Mouse (Mus musculus): ENCODE measurements around the gene Higd1a.

Gene Higd1a

DNA sequence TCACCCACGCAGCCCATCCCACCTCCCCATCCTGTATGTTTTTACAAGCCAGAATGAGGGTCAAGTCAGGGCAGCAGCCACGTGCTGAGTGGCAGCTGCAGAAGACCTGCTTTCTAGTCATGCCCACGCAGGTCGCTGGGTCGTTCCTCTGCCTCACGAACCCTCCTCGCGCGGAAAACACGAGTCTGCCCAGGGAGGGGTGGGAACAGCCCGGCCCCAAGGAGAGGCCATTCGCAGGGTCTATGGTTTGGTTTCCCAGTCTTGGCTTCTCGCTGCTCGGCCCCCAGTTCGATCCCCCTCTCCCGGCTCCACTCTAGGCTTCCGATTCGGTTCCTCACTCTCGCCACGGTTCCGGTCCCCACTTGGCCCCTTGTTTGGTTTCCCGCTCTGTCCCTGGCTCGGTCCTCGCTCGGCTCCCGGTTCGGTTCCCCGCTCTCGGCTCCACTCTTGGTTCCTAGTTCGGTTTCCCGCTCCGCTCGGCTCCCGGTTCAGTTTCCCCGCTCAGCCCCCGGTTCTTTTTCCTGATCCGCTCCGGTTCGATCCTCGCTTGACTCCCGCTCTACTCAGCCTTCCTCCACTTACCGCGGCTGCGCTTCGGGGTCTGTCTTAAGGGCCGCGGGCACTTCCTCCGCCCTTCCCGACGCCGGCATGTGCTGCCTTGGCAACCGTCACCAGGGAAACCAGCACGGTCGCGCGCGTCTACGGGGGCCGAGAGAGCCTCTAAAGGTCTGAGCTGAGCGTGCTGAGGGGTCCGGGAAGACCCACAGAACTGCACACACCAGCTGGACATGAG is 19.1 kb downstream of the Higd1a start, which contains the start of gene Ccdc13:
Ccdc13 (minus strand) TSS at position 633 of the 793 bp plus-strand sequence.
- DNase-seq (ENCODE audit: low spot score in 2 of 2), result peak; percentile 61 to 79

DNA sequence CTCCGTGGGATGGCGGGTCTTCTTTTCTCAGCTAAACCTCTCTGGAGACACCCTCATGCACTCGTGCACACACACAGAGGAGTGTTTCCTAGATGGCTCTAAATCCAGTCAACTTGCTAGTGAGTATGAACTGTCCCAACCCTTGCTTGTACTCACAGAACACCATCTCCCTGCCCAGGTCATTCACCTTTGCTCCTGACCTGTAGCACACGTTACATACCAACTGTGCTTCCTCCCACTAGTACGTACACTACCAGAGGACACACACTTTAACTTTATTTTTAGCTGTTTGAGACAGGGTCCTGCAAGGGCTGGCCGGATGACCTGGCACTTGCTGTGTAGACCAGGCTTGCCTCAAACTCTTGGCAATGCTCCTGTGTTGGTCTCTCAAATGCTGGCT is 20.2 kb downstream of the Higd1a start:
- DNase-seq (ENCODE audit: low spot score in 2 of 2), result no peak

DNA sequence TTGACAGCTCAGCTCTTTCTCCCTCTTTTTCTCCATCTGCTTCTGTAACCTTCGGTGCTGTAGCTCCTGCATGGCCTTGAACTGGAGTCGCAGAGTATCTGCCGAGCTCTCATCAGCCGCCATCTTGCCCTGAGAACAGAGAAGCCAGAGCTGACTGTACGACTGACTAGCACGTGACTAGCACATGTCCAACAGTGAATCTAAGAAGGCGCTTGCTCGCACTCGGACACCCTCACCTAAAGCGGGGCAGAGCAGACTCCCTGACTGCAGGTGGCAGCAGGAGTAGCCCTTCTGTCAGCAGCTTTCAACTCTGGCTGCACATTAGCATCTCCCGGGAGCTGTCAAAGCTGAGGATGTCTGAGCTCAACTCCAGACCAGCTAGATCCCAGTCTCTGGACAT is 24.3 kb downstream of the Higd1a start:
- DNase-seq (ENCODE audit: low spot score in 2 of 2), result no peak

DNA sequence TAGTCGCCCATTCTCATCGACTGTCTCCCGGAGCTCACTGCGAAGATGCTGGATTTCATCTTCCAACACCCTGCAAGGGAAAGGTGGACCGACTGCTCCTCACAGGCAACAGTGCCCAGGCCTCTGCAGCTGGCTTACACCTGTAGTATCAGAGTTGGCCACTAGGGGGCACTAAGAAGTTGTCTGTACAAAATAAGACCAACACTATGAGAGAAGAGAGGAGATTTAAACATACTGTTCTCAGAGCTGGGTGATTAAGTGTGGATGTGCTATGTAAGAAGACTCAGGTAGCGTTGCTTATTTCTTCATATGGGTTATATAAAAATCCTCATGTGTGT is 27.2 kb downstream of the Higd1a start:
- peak; percentile 75 to 92 for DNase-seq (ENCODE audit: low spot score in 2 of 2)

DNA sequence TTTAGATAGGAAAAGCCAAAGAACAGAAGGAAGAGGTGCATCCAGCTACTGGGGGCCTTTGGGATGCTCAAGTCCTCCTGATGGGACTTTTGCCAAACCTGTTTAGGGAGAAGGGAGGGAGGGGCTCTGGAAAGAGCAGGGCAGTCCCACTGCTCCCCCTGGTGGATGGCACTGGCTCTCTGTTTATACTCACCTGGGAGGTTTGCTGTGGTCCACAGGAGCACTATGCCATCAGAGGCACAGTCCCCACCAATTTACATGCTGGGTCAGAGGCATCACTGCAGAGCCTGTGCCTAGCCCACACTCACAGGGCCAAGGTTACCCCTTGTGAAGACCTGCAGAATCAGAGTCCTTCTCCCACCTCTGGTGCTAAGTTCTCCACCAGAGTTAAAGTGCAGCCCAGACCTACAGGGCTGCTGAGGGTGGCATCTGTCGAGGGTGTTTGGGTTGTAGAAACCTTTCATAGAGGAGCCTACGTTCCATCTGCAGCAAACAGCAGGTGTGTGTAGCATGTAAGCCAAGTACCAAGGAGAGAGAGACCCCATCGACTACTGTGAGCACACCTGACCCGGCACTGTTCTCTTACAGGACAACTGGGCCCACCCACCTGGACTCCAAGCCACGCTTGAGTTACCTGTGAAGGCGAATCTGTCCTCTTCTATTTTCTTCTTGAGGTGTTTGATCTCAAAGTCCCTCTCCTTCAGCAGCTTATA is 27.8 kb downstream of the Higd1a start:
- DNase-seq (ENCODE audit: low spot score in 2 of 2), result peak in 1 of 2 experiments; percentile 75

DNA sequence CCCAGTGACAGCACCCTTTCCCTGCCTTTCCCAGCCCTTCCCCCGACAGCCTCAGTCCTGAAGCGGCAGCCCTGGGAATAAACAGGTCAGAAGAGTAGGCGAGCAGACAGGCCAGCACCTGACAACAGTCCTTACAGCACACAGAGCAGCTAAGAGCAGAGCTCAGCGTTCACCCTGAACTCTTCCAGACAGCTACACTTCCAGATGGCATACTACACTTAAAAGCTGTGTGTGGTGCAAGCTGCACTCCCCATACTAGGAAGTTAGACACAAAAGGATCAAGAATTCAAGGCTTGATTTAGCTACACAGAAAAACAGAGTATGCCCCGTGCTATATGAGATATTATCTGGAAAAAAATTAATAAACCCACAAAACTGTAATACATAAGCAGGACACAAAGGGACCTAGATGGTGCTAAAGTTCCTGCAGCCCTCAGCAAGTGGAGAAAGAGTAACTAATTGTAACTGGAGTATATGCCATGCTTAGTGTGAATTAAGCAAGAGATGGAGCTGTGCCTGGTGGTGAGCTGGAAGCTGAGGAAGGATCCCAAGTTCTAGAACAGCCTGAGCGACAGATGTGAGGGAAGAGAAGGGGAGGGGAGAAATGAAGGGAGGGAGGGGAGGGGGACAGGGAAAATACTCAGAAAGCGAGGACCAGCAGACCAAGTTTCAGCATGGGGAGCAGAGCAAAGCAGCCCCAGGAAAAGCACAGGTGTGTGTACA is 28.7 kb downstream of the Higd1a start:
- DNase-seq (ENCODE audit: low spot score in 2 of 2), result no peak

DNA sequence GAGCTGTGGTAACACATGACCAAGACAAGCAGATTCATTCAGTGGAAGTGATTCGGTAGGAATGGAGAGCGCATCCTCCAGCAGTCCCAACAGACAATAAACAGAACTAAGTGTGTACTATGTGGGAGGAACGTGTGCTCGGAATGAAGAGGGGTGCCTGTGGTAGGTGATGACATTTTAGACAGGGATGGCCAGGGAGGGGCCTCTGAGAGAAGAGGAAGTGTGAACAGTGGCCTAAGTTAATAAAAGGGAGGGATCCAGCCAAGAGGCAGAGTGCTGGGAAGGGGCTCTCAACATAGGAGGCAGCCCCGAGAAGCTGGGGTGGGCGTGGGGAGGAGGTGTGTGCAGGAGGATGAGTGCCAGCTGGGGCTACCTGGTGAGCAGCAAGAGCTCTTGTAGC is 29.8 kb downstream of the Higd1a start:
- no peak for DNase-seq (ENCODE audit: low spot score in 2 of 2)

DNA sequence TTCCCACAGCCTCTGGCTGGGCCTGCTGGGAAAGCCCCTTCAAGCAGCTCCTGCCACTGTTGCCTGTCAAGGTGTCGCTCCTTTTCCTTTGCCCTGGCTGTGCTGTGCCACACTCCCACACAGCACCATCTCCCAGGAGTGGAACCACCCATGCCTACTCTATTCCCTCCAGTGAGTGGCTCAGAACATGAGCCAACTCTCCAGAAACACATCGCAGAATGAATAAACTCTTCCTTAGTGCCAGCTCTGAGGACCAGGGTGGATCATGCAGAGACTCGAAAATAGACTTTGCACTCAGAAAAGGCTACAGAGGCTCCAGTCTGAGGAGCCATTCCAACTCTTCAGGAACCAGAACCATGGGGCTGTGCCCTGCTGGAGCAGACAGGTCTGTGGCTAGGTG is 31.8 kb downstream of the Higd1a start:
- DNase-seq (ENCODE audit: low spot score in 2 of 2), result no peak

DNA sequence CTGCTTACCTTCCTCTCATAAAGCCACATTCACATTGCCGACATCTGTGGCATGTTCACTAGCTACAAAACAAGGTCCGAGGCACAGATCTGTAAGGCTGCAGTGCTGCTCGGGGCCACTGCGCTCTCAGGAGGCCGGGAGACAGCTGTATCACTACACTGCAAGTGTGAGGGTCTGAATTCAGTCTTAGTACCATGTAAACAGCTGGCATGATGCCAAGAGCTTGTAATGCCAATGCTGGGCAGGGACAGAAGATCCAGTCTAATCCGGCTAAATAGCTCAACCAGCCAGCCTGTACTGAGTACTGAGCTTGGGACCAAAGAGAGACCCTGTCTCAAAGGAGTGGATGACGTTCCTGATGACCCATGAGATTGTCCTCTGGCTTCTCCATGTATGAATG is 34.2 kb downstream of the Higd1a start:
- no peak for DNase-seq (ENCODE audit: low spot score in 2 of 2)

DNA sequence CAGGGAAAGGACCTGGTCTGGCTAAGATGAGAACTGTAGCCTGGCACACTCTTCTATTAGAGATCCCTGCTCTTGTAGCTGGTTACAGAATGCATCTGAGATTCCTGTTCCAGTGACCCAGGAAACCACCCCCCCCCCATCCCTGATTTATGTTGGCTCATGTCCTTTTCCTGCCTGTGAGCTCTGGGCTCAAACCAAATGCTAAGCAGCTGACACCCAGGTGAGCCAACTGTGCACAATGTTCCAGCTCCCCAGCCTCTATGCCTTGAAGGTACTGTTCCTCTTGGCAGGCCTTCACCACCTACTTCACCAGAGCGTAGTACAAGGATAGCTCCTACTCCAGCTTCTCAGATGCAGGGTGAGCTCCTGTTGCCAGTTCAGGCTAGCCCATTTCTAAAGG is 35.1 kb downstream of the Higd1a start:
- no peak for DNase-seq (ENCODE audit: low spot score in 2 of 2)

DNA sequence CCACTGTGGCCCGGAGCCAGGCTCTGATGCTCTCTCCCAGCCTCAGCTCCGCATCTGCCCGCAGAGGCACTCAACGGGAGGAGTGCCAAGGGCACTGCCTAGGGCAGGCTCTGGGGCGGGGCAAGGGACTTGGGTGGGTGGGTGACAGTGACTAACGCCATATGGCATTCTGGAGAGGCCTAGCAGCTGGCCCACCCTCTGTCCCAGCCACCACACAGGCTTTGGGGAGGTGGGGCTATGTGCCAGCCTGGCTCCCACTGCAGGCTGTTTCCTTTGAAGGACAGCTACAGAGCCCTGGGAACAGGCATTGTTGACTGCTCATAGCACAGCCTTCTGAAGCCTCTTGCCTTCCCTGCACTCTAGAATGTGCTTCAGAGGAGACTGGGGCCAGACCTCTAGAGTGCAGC is 35.6 kb downstream of the Higd1a start:
- no peak for DNase-seq (ENCODE audit: low spot score in 2 of 2)

DNA sequence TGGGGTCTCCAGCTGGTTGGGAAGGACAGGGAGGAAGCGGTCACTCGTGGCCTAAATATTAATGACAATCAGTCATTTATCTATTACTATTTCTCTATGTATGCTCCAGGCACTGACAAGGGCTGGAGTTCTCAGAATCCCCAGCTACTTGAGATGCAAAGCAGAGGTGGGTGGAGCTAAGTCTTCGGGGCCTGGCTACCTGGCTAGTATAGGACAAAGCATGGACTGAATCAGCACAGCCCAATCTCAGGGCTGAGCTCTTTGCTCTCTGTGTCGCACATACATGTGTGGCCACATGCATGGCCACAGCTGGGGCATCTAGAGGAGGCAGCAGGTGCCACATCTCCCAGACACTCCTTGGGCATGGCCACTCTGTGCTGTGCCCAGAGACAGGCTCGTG is 37.4 kb downstream of the Higd1a start:
- no peak for DNase-seq (ENCODE audit: low spot score in 2 of 2)

DNA sequence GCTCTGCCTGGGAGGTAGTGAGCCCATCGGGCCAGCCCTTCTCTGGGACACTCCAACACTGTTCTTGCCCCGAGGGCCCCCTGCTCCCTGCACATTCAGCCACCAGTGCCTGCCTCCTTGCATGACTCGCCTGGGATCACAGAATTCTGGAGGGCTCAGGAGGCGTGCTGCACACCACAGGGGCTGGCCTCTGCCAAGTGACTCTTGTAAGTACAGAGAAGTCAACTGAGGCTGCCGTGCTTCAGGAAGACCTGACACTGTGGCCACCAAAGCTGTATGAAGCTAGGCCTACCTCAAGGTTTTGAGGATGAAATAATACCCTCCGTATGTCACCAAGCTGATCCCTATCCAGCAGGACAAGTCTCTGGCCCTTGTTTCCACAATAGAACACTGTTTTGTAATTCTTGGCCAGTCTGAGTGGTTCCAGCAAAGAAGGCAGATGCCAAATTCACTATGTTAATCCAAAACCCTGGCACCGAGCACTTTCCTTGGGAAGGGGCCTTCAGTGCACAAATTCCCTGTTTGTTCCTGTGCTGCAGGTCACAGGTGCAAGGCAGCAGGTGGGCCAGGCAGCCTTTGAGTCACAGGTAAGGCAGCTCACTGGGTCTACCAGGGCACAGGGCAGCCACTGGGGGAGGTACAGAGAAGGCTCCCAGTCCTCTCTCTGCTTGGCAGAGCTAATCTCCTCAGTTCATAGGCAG is 38.2 kb downstream of the Higd1a start:
- no peak for DNase-seq (ENCODE audit: low spot score in 2 of 2)

DNA sequence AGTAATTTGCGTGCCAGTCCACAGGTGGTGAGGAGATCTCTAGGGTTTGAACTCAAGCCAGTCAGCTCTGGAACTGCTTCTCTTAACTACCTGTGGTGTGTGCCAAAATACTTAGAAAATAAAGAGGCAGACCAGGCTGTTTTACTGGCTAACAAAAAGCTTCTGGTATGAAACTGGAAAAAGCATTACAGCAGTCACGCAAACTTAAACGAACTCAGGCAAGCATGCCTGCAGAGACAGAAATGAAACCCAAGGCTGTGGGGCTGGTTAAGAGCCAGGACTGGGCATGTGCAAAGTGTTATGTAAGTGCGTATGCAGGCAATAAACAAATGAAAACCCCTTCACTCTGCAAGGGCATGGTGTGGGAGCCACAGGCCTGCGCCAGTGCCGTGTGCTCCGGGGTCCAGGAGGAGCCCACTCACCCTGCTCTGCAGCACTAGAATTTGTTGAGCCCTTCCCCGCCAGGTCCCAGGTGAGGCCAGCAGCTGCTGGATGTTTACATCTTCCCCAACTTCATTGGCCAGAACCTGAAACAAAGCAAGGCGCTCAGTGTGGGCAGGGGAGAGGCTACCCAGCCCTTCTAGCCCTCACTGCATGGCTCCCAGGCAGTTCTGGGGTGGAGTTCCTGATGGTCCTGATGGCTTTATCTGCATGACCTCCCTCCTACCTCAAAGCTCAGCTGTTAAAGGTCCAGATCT is 38.9 kb downstream of the Higd1a start:
- no peak for DNase-seq (ENCODE audit: low spot score in 2 of 2)

DNA sequence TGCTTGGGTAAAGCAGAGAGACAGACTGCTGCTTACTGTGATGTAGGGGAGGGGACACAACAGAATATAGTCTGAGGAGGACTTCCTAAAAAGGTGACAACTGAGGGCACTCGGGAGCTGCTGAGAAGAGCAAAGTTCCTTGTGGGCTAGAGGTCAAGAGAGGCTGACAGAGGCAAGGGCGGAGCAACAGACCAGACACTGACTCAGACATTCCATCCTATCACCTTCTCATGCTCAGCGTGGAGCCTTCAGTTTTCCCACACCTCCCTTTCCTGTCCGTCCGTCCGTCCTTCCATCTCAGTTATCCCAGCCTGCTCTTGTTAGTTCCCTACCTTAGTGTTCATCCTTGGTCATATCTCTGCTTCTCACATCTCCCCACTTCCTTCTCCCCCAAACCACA is 43.0 kb downstream of the Higd1a start:
- DNase-seq (ENCODE audit: low spot score in 2 of 2), result no peak

DNA sequence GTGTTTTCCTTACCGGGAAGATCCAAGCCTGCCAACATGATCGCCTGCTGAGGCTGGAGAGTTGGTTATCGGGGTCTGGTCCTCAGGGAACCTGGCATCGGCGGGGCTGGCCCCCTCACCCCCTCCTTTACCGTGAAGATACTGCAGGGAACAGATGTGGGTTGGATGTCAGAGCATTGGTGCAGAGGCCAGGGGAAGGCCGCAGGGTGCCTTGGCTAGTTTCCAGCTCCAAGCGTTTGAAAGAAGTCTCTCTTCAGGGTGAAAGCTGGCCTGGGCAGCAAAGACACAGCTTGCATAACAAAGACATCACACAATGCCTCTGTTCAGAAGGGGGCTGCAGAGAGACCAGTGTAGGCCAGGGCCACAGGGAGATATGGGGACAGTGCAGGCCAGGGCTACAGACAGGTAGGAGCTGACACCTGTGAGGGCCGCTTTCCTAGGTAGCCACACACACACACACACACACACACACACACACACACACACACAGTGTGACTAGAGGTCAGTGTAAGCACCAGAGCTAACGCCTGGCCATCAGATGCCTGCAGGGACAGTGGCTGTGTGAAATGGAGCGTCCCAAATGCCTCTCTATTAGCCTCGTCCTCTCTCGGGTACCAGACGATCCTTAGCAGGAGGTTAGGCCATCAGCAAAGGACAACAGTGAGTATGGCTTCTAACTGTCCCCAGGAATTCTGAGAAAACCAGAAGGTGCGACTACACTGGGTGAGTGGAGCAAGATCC is 47.9 kb downstream of the Higd1a start:
- DNase-seq (ENCODE audit: low spot score in 2 of 2), result no peak

DNA sequence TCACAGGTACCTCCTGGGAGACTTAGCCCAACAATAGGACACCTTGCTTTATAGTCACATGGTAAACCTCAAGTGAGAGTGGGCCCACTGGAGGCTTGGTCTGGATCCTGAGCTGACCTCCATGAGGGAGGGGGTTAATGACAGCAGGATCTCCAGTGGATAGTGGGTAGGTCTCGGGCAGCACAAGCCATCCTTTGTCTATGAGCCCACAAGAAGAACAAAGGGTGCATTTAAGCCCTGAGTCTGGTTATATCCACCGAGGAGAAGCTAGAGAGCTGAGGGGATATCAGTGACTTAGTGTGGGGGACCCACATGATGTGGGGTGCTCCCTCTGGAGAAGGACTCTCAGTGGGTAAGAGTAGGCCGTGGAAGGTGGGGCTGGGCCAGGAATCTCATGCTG is 49.7 kb downstream of the Higd1a start:
- no peak for DNase-seq (ENCODE audit: low spot score in 2 of 2)

DNA sequence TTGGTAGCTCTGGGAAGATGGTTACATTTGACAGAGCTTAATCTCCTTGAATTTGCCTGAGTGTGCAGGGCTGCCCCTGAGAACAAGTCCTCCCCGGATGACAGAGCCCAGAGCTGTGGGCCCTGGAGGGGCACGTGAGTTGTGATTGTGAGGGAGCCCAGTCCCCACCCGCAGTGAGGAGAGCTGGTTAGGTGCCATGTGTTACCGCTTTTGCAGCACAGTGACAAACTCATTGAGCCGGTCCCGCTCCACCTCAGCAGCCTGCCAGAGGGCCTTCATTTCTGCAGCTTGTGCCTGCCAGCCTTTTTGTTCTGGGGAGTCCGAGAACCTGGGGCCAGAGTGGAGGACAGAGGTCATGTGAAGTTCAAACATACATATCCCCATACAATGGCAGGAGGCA is 50.2 kb downstream of the Higd1a start:
- DNase-seq (ENCODE audit: low spot score in 2 of 2), result no peak

DNA sequence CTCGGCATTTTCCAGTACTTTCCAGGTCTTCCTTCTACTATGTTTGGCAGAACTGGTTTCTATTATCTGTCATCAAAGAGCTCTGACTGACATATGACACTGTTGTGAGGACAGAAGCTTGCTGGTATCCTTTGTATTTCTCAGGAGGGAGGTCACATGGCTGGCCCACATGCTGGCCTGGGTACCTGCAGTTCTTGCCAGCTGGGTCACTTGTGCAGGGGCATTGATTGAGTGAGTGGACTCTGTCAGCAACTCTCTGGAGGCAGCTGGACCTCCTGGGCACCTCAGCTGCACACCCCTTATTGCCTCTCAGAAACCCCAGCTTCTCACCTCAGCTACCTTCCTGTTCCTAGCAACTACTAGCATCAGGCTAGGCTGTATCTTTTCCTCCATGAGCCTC is 50.6 kb downstream of the Higd1a start:
- no peak for DNase-seq (ENCODE audit: low spot score in 2 of 2)

DNA sequence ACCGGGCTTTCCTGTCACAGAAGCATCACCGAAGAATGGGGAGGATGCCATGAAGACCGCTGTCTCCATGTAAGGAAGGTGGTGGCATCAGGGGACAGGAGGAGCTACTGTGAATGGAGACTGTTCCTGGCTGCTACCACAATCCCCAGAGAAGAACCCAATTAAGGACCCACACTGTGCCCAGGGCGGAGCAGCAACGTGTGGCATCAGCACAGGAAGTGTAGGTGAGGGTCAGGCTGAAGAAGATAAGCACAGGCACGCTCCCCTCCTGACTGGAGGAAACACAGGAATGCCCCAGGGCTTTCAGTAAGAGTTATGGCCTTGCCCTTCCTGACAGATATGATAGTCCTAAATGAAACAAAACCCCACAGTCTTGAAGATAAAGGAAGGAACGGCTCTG is 55.4 kb downstream of the Higd1a start:
- DNase-seq (ENCODE audit: low spot score in 2 of 2), result no peak

Data from spleen, postnatal 4 days (tissue).